ENCODE assay signal across 17 mouse cellular contexts in genomic region chr9:30928759-30929158, GRCm38 (mm10).
"Had no signal": no experiment of that assay in that cellular context is flagged by ENCODE, and none has a peak within 500 bp of the region (broad histone marks: within the 10 kb centered on the region; RNA-seq: fewer than 3 reads in every experiment).

No protein-coding gene starts in this region.

- DNase-seq: cerebellum, adult 8-10 months; cerebellum, adult 9-10 months; cerebellum, adult 9-11 months; cerebellum, postnatal 10 days; cerebellum, postnatal 14 days; cerebellum, postnatal 25 days; cerebellum, postnatal 36 days; embryo, embryonic 11 days; forebrain, postnatal 0 days; gastrocnemius, adult 2 months; gastrocnemius, postnatal 10 days; gastrocnemius, postnatal 14 days; gastrocnemius, postnatal 25 days; gastrocnemius, postnatal 36 days; heart, adult 11 months; heart, adult 18-20 months; heart, adult 2 months had no signal
